Mouse (Mus musculus) brown adipose tissue, adult 24 weeks (tissue): ENCODE data around the gene Galntl5. TPM values are rescaled to one million over a fixed set of nuclear protein-coding genes. Genes with fewer than 3 reads are reported as not detected.
"Not testable (repeated sequence)": the region's sequence is repeated elsewhere in the genome, so short reads cannot be mapped to it uniquely, and the experiment has no call there.

Experiments
- H3K27ac ChIP-seq: fragments of 200-500 bp; replicated peaks from 2 replicates; pipeline ENCODE4 v1.5.1; 2012; ENCODE audit warnings: low read depth, mild to moderate bottlenecking, low read length
- H3K4me1 ChIP-seq: fragments of 200-500 bp; 2 replicates; pipeline ENCODE4 v1.6.1; 2012; ENCODE audit warnings: low read length, mixed read lengths; ENCODE audit not compliant: control insufficient read depth, insufficient read depth, insufficient read length
- H3K4me3 ChIP-seq: fragments of 200-500 bp; 2 replicates; pipeline ENCODE4 v1.5.1; 2012; ENCODE audit warnings: low read depth, mild to moderate bottlenecking, low read length, moderate library complexity; ENCODE audit not compliant: insufficient read depth
- polyA plus RNA-seq: library from polyadenylated mRNA; stranded (reverse); fragments of >200 nt; gene quantifications from 2 replicates; pipeline ENCODE4 v1.2.4, GENCODE M21; 2012; ENCODE audit not compliant: missing spikeins, insufficient read depth, insufficient read length

The Galntl5 gene
- polyA plus RNA-seq, 1 experiment: not detected

DNA sequence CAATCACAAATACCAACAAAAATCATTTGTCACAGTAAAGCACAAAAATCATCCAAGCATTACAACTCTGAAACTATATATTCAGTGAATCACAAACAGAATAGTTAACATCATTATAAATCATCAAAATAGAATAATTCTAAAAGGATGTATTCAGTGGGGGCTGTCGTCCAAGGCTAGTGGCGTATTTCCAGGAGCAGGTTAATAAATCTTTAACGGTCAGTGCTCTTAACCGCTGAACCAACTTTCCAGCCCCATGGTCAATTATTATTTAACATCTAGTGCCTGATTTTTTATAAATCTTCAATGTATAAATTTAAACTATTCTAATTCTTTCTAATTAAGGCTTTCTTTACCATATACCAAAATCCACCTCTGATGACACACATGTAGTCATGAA is 2.7 kb upstream of the Galntl5 start:
- H3K27ac ChIP-seq, H3K4me3 ChIP-seq, H3K4me1 ChIP-seq: not testable (repeated sequence)

DNA sequence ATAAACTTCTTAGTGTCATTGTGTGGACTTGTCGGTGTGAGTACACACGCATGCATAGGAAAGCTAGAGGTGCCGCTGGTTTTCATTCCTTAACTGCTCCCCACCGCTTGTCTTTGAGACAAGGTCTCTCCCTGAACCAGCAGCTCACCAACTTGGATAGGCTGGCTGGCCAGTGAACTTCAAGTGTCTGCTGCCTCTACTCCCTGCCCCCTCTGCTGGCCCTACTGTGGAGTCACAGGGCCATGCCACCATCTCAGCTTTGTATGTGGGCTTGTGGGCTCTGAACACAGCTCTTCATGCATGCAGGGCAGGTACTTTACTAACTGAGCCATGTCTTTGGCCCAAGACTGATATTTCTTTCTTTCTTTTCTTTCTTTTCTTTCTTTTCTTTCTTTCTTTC is 2.0 kb upstream of the Galntl5 start:
- no peaks in the 10 kb centered on the region; the same call in 1 of the 2 replicates for H3K4me1 ChIP-seq
- H3K4me3 ChIP-seq: no peak overlapping the region
- H3K27ac ChIP-seq: no peak overlapping the region

DNA sequence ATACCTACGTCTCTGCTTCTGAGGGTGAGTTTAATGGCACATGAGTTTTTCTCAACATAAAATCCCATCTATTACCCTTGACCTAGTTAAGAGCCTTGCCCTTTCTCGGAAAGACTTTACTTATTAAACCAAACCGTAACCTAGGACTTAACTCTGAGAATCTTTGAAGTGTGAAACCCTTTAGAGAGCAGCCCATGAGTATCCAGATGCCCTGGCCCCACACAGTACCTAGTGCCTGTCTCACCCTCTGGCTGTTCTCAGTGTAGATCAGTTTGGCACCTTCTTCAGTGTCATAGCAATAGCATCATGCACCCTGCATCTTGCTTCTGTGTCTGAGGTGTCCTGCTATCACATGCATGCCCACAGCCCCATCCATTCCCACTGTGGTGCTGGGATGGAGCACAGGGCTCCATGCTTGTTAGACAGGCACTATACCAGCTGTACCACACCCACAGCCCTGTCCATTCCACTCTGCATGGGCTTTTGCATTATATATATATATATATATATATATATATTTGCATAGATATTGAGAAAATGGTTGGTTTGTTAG is 1.2 kb upstream of the Galntl5 start:
- Histone ChIP-seq H3K4me1 (peaks cover 3% of the 10 kb centered on the region), H3K27ac (no peak overlapping the region)

DNA sequence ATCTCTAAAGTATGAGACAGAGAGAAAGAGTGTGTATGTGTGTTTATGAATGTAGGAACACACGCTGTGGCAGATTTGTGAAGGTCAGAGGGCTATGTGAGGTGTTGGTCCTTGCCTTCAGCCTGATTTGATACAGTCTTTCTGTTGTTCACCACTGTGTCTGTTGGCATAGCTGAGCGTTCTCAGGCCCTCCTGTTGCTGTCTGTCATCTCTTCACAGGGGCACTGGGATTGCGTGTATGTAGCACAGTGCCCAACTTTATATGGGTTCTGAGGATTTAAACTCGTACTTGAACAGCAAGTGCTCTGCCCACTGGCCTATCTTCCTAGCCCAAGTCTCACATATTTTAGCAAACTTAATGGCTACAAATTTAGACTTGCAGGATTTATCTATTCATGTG is 2.3 kb downstream of the Galntl5 start:
- Histone ChIP-seq H3K4me1 (peaks cover 3% of the 10 kb centered on the region), H3K4me3 (no peak overlapping the region), H3K27ac (no peak overlapping the region)

More for the DNA sequence above, 1.2 kb upstream of the Galntl5 start:
- no peak overlapping the region for H3K4me3 ChIP-seq

DNA sequence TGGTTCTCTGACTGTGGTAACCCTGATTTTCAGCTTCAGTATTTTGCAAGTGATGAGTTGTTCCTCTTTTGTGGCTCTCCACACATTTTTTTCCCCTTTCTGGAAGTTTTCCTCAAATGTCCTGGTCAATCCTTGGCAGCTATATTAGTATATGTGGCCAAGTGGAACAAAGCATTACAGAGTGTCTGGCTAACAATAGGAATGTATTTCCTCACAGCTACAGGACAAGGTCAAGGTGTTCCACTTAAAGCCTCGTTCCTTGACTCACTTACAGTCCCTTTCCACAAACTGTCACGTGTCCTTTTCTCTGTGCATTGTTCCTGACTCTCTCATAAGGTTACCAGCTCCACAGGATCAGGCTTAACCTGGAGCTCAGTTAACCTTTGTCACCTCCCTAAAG is 3.3 kb downstream of the Galntl5 start:
- Histone ChIP-seq H3K4me1 (peaks cover 3% of the 10 kb centered on the region), H3K4me3 (no peak overlapping the region), H3K27ac (no peak overlapping the region)

DNA sequence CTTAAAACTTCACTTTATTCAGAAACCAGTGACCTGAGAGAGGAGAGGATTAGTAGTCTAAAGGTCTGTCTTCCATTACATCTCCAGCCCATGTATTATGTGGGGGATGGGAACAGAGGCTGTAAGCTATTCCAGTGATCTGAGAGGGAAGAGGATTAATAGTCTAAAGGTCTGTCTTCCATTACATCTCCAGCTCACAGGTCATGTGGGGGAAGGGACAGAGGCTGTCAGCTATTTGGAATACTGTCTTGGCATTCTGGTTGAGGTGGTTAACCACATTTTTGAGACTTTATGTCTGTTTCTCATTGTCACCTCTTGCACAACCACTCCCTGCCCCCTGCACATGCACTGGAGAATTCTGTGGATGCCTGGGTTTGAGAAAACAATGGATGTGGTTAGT is 6.5 kb downstream of the Galntl5 start:
- H3K27ac ChIP-seq: no peak overlapping the region
- H3K4me1 ChIP-seq: peaks cover 3% of the 10 kb centered on the region; the same call in 1 of the 2 replicates
- no peak overlapping the region for H3K4me3 ChIP-seq

DNA sequence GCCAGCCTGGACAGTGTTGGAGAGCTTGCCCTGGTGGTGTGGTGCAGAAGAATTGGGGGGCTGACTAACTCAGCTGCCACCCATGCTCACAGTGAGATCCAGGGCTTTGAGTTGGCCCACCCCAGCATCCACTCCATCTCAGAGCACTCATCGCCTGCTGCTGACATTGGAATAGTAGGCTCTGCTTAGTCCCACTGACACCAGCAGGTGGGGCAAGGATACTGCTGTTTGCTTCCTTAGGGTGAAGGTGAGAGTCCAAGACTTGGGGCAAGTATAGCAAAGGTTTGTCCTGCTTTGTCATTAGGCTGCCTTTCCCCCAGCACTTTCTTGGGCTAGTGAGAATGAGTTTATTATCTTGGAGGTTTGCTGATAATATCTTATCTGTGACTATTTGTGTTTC is 7.5 kb downstream of the Galntl5 start:
- peaks cover 3% of the 10 kb centered on the region; the same call in 1 of the 2 replicates for H3K4me1 ChIP-seq
- H3K27ac ChIP-seq: no peak overlapping the region
- no peak overlapping the region for H3K4me3 ChIP-seq

DNA sequence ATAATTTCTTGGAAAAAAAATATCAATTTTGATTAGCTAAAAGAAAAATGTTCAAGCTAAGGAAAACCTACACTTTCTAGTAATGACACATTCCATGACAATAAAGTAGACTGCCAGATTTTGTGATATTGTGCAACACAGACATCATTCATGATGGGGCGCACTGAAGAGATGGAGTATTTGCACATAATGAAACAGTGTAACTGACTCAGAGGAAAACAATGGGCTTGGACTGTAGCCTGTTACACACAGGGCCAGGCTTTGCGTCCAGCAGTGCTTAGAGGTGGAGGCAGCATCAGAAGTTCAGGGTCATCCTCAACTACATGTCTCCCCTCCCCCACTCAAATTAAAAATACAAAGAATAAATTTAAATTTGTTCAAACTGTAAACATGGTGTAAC is 9.3 kb downstream of the Galntl5 start:
- H3K27ac ChIP-seq: no peak overlapping the region
- H3K4me1 ChIP-seq: no peaks in the 10 kb centered on the region
- H3K4me3 ChIP-seq: no peak overlapping the region

DNA sequence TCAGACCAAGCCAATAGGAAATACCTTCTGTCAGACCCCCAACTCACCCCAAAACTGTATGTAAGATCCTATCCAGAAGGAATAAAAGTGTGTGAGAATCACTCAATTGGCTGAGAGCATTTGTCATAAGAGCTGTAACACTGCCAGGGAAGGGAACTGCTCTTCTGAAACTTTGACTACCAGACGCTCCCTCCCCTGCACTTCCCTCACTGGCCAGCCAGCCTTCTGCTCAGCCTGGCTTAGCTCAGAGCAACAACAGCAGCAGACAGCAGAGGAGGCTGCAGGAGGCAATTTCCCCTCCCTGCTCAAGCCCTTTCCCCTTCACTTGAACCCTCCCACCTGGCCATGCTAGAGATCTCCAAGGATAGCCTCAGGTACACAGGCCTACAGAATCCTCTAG is 30.6 kb downstream of the Galntl5 start:
- Histone ChIP-seq H3K4me3 (no peak overlapping the region), H3K27ac (no peak overlapping the region), H3K4me1 (no peaks in the 10 kb centered on the region)

DNA sequence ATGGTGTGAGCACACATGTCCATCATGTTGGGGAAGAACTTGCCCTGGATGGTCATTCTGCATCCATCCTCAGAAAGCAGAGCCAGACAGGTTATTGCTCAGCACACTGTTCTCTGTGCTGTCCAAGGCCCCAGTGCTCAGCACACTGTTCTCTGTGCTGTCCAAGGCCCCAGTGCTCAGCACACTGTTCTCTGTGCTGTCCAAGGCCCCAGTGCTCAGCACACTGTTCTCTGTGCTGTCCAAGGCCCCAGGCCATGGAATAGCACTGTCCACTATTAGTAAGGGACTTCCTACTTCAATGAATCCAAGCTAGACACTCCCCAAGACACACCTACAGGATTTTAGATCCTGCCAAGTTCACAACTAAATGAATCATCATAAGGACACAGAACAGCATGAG is 32.0 kb downstream of the Galntl5 start:
- H3K27ac ChIP-seq, H3K4me1 ChIP-seq, H3K4me3 ChIP-seq: not testable (repeated sequence)

DNA sequence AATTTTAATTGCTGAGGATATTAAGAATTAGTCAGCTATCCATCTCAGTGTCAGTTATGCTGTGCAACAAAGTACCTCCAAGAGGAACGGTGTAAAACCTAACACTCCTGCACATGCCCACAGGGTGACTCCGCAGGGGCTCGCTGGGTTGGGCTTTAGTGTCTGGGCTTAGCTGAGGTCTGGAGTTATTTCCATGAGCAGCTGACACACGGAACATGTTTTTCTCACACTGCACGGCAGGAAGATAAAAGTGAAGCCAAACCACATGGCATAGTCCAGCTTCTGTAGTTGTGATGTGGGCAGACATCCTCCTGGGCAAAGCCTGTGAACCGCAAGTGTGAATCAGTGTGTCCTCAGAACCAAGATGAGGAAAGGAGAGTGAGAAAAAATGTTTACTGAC is 33.7 kb downstream of the Galntl5 start:
- Histone ChIP-seq H3K27ac (no peak overlapping the region), H3K4me1 (no peaks in the 10 kb centered on the region), H3K4me3 (no peak overlapping the region)

DNA sequence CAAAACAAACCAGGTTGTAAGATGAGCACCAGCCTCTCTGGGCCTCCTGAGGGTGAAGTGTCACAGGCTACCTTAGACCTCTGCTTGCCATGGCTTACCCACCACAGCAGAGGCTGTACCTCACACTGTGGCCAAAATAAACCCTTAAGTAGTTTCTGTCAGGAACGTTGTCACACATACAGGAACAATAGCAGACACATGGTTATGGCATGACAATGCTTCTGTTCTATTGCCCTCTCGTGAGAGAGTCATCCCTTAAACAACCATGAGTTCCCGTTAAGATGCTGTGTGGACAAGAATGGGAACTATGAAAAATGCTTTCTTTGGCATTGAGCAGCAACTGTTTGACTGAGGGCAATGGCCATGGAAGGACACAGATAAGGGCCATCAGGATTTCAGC is 40.3 kb downstream of the Galntl5 start, which contains the start of gene Galnt11:
Gene Galnt11 (plus strand): TSS at position 301 of the 400 bp plus-strand sequence.
- Histone ChIP-seq H3K27ac (peak within 1 kb of the TSS; percentile 57), H3K4me3 (peak within 1 kb of the TSS; percentile 75), H3K4me1 (no peaks in the 10 kb centered on the region)

DNA sequence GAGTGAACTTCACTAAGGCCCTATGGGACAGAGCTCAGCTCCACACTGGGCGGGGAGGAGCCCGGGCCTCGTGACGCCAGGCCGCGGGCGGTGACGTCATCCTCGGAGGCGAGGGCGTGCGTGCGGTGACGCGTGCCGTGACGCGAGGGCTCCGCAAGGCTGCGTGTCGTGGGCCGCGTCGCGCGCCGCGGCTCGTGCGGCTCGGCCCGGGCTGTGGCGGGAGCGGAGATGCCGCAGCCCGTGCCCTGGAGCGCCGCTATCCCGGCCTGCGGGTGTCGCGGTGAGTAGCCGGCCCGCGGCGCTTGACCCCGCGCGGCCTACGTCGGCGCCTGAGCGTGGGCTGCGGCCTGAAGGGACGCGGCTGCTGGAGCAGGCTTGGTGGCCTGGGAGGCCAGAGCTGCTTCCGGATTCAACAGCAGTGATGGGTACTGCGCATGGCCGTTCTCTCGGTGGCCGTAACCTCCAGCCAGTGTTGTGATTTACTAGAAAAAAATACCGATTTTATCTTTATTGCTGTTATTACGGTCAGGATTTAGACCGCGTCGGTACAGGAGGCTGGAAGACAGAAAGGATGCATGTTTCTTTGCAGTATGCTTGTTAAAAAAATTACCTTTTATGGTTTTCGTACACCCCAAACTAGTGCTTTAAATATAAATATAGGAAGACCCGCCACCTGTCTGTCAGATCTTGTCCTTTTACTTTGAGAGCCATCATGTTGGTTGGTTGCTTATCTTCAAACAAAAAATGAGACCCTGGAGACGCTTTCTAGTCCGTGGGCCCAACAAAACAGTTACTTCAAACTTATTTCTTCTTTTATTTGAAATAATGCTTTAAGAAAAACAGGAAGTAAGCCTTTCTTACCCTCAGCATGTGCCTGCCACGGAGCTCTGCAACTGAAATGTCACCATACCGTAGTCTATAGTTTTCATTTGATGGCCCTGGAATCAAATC is 41.8 kb downstream of the Galntl5 start, which contains the start of gene E130116L18Rik:
Gene E130116L18Rik (minus strand): TSS at position 402 of the 951 bp plus-strand sequence.
- Histone ChIP-seq H3K4me1 (no peaks in the 10 kb centered on the region), H3K27ac (peak within 1 kb of the TSS; percentile 57), H3K4me3 (peak within 1 kb of the TSS; percentile 75)

DNA sequence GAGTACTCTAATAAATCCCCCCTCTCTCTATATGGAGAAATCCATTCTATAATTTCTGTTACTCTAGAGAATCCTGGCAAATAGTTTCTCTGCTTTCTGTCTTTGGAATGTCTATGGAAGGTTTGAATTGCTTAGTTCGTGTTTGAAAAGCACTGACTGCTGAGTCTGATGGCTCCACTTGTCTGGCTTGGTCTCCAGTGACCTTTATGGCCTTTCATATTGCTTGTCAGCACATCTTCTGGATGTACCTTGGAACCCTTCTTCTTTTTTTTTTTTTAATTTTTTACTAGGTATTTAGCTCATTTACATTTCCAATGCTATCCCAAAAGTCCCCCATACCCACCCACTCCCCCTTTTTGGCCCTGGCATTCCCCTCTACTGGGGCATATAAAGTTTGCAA is 43.1 kb downstream of the Galntl5 start:
- not testable (repeated sequence) for H3K27ac ChIP-seq, H3K4me1 ChIP-seq

DNA sequence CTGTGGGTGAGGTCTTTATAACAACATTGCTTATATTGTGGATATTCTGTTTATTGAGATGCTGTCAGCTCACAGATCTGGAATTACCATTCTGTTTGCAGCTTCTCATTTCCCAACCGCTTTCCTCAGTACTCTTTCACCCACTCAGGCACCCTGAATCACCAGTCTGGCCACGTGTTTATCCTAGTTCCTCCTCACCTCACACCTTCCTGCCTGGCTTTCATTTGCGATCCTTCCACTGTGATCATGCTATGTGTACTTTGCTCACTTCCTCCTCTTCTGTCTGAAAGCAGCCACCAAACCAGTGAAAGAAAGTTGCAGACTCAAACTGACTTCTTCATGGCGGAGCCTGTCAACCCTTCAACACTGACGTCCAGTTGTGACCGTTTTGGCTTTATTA is 61.8 kb downstream of the Galntl5 start:
- no peaks in the 10 kb centered on the region for H3K4me1 ChIP-seq
- no peak overlapping the region for H3K4me3 ChIP-seq
- H3K27ac ChIP-seq: no peak overlapping the region

More for the DNA sequence above, 43.1 kb downstream of the Galntl5 start:
- H3K4me3 ChIP-seq: not testable (repeated sequence)
